Mouse (Mus musculus) mouse embryonic stem cell (cell line): ENCODE data around the gene Hist1h4j.
"Not testable (repeated sequence)": the region's sequence is repeated elsewhere in the genome, so short reads cannot be mapped to it uniquely, and the experiment has no call there.

ENCODE experiments used
- in situ Hi-C, 2 experiments: fragments of 300-500 bp; cut with MboI; formaldehyde crosslinking; loops; 1 replicate in 1 of 2; 3 replicates in 1 of 2; pipeline ENCODE4 v1.14.3; 2019 to 2020; ENCODE audit warnings: low sequenced_read_pairs in 2 of 2, low pct_unique_long_range_greater_than_20kb in 1 of 2, mixed read lengths in 1 of 2; ENCODE audit not compliant: unreplicated experiment in 1 of 2

Gene Hist1h4j

GRCm38 (mm10) chr13:21721757-21722372 lies 13.0 kb upstream of the Hist1h4j start, which contains the start of gene Hist1h2bm:
TSS of gene Hist1h2bm (plus strand) at chr13:21722044.
- in situ Hi-C loops = not testable (repeated sequence)

GRCm38 (mm10) chr13:21722373-21722925 lies 12.4 kb upstream of the Hist1h4j start:
- in situ Hi-C loops = no loop called here

- in situ Hi-C loops = no loop called here
Observed at GRCm38 (mm10) chr13:21722993-21723836, 11.6 kb upstream of the Hist1h4j start.

DNA sequence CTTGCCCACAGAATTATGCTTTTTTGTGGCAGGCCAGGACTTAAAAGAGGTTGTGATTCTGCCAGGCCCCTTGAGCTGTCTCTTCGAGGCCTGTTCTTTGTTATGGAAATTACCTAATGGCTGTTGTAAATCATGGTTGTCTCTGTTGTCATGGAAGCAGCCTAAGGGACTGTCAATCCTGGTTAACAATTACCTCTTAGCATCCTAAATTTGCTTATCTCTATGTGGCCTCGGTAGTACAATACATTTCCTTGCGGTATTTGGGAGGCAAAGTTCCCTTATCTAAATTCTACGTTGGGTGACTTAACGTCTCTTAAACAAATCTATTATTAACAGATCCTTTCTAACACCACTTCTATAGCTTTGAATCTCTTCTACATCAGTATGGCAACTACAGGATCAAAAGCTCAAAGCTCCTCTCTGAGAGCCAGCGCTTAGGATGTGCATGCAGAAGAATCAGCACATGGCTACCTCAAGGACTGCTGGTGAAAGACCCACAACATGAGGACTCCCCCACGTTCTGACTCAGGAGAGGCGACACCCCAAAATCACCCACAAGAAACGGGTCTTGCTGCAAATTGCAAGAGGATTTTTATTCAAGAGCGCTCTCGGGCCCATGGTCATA lies 6.8 kb upstream of the Hist1h4j start:
- in situ Hi-C loops = no loop called here

DNA sequence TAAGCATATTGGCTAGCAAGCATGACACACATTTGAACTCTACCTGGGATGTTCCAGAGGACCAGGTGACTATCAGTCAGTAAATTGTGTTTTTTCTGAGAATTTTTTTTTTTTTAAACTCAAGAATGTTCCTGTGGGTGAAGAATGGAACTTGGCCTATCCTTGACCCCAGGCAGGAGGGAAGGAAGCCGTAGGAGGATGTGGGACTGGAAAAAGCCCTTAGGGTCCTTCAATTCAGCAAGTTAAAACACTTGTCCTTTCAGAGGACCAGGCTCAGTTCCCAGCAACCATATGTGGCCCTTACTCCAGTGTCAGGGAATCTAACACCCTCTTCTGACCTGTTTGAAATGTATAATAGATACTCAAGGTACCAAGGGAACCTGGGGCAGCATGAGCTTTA lies 5.3 kb upstream of the Hist1h4j start:
- in situ Hi-C loops = no loop called here

GRCm38 (mm10) chr13:21733466-21733865 lies 1.4 kb upstream of the Hist1h4j start:
- in situ Hi-C loops = no loop called here

DNA sequence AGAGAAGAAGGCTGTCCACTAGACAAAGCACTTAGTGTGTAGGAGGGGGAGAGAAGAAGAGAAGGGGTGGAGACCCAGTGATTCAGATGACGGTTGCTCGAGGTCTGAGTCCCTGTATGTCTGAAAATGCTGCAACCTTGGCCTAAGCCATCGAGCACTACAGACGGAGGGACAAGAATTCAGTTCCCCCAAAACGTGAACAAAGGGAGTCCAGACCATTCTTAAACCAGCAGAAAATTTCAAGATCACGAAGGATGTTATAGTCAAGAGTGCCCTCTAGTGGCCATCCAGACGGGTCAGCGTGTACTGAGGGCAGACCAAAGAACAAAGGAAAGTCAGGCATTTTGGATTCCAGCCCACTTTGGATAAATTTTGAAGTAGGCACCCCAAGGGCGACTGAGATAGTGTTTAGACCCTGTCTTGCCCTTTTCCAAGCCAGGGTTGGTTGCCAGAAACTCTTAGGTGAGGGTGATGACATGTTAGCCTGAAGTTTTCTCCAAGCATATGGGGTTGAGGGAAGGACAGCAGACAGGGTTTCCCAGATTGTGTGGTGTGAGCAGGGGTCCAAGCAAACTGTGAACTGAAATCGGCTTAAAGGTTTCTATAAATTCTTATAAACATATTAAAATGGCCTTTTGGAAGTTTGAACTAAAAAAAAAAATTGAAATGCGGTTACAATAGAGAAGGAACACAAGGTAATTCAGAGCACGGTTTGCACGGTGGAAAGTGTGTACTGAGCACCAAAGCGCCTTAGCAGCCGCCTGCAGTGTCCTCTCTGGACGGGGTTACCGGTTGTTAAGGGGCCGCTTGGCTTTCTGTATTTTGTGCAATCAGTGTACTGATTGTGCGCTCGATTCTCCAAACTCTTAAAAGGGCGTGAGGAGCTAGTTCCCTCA lies 606 bp upstream of the Hist1h4j start:
- in situ Hi-C loops = no loop called here

DNA sequence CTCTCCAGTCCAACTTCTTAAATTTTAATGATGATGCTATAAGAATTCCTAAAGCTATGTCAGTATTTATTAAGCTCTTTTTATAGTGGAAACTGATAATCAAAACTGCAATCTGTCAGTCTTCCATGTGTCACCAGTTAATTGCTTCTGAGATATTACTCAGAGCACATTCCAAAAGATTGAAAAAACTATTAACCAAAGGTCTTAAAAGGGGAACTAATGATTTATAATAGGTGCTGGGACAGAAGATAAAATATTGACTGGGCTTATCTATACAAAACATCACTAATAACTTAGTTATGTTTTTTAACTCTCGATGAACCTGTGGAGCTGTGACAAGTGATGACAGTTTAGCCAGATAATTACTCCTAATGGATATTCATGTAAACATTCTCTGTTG lies 10.1 kb downstream of the Hist1h4j start:
- in situ Hi-C loops = no loop called here

DNA sequence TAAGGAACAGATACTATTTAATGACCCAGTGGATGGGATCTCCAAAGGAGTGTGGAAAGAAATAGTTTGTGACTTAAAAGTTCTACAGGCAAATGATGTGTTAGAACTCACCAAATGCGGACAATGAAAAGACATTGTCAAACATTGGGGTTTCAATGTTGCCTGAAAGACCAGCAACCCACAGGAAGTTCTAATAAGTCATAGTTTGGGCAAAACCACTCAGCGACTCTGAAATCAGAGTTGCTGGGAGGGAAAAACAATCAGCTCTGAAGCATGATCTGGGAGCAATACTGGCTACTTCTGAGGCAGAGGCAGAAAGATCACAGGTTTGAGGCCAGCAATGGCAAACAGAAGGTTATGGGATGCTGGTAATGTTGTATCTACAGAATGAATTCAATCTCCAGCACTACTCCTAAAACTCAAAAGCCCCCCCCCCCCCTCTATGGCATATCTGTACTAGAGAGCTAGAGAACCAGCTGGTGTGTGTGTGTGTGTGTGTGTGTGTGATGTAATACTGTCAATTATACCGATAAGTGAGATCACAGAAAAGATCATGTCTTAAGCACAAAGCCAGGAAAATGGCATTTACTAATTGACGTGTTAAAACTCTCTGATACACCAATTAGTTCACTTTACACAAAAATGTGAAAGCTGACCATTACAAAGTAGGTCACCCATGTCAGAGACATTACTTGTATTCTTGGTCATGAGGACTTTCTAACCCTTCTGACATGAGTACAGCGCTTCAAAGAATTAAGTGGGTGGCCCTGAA lies 14.7 kb downstream of the Hist1h4j start:
- in situ Hi-C loops = no loop called here

DNA sequence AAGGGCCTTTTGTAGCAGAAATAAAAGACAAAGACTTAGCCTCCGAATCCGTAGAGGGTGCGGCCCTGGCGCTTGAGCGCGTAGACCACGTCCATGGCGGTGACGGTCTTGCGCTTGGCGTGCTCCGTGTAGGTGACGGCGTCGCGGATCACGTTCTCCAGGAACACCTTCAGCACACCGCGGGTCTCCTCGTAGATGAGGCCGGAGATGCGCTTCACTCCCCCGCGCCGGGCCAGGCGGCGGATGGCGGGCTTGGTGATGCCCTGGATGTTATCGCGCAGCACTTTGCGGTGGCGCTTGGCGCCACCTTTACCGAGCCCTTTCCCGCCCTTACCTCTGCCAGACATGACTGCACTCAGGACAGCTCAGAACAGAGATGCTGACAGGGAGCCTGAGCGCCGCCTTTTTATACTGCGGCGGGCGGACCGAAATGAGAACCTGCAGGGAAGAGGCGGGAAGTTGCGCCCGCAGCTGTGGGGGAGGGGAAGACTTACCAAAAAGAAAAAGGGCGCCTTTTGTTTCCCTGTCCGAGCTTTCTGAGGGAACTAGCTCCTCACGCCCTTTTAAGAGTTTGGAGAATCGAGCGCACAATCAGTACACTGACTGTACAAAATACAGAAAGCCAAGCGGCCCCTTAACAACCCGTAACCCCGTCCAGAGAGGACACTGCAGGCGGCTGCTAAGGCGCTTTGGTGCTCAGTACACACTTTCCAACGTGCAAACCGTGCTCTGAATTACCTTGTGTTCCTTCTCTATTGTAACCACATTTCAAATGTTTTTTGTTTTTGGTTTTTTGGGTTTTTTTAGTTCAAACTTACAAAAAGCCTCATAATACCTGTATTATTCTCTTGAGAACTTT lies 15.5 kb downstream of the Hist1h4j start, which contains the start of gene Hist1h4k:
Gene Hist1h4k, minus strand, starts transcription at position 347 of the 859 bp plus-strand sequence.
- in situ Hi-C loops = not testable (repeated sequence)

DNA sequence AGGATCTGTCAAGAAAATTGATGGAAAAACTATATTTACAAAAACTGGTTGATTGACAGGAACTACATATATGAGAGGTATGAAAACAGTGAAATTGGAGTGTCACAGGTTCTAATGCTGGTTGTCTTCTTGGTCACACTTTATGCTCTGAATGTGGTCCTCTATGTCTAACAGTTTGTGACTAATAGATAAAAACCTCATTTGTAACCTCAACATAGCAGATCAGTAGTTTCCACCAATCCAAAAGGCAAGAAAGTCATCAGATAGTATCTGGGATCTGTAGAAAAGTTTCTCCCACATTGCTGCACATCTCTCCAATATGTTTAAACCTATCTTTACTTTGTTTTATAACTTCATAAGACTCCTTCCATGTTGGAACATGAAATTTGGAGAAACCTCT lies 16.6 kb downstream of the Hist1h4j start:
- in situ Hi-C loops = no loop called here

- in situ Hi-C loops = no loop called here
Observed at GRCm38 (mm10) chr13:21751827-21752226, 17.0 kb downstream of the Hist1h4j start.

DNA sequence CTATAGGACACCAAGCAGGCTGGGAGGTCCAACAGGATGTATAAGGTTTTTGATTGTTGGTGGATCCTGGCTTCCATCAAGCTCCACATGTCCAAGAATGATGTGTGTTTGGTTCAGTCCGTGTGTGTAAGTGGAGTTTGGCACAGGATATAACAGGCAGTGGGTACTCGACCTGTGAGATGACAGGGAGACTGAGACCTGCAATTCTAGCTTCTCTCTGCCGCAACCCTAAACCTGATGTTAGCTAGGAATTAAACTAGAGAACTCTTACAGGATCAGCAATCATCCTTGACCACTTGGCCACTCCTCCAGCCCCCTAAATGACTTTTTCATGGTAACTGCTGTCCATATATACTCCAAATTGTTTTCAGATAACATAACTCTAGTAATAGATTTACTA lies 17.5 kb downstream of the Hist1h4j start:
- in situ Hi-C loops = no loop called here

GRCm38 (mm10) chr13:21753051-21753523 lies 18.2 kb downstream of the Hist1h4j start:
- in situ Hi-C loops = no loop called here

- in situ Hi-C loops = not testable (repeated sequence)
Observed at GRCm38 (mm10) chr13:21753524-21754285, 18.8 kb downstream of the Hist1h4j start, which contains the start of the genes Hist1h2ak and Hist1h2bn. TSS of gene Hist1h2ak (minus strand) at chr13:21753827. TSS of gene Hist1h2bn (plus strand) at chr13:21754123.
